Mouse (Mus musculus) erythroid progenitor cell, adult 5-6 weeks (primary cell): Measurements from ENCODE around the gene Mxra8. TPM values are rescaled to one million over a fixed set of nuclear protein-coding genes. Genes with fewer than 3 reads are reported as not detected.

ENCODE experiments used
- ATAC-seq: replicated peaks from 2 replicates; pipeline ENCODE4 v1.8.0; 2016; ENCODE audit warnings: moderate number of reproducible peaks, mild to moderate bottlenecking, moderate TSS enrichment, inconsistent platforms; ENCODE audit not compliant: poor library complexity, low FRiP score, severe bottlenecking
- total RNA-seq, 2 experiments: library from RNA; stranded (forward) in 1 of 2; stranded (reverse) in 1 of 2; fragments of 150-400 nt in 1 of 2; fragments of 186-747, 209-891 nt in 1 of 2; gene quantifications; 2 replicates each; pipeline versions ENCODE4 v1.2.3 to v1.2.4; 2015 to 2017; ENCODE audit warnings: low replicate concordance in 2 of 2

The Mxra8 gene
- total RNA-seq, 2 experiments from 2014 or later: not detected

DNA sequence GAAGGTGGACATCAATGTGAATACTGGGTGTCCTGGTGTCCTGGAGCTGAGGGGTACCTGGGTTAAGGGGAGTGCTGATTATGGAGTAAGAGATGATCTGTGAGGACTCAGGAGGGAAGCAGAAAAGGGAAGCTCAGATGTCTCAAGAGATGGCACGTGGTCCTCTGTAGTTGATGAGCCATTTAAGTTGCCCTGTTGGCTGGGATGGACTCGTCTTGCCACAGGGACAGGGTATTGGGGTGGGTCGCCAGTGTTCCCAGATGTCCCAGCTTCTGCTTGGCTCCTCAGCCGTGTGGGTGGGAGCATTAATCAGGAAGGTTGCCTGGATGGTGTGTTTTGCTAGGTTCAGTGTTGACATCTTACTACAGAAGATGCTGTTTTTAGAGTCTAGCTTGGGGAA lies 6.2 kb upstream of the Mxra8 start:
- no peak for ATAC-seq

DNA sequence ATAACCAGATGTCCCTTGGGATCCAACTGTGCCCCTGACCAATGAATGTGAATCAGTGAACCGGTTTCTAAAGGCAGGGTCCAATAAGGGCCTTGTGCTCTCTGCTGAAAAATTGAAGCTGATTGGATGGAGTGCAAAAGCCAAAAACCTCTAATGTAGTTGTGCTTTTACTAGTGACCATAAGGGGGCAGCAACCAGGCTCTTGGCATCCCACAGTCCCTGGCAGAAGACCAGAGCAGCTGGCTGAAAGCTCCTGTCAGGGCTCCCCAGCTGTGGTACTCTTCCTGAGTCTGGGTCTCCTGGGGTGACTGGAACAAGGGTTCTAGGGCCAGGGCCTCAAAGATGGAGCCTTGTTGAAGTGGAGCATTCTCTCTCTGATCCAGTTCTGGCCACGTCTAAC lies 5.6 kb upstream of the Mxra8 start:
- peak; percentile 54 for ATAC-seq

DNA sequence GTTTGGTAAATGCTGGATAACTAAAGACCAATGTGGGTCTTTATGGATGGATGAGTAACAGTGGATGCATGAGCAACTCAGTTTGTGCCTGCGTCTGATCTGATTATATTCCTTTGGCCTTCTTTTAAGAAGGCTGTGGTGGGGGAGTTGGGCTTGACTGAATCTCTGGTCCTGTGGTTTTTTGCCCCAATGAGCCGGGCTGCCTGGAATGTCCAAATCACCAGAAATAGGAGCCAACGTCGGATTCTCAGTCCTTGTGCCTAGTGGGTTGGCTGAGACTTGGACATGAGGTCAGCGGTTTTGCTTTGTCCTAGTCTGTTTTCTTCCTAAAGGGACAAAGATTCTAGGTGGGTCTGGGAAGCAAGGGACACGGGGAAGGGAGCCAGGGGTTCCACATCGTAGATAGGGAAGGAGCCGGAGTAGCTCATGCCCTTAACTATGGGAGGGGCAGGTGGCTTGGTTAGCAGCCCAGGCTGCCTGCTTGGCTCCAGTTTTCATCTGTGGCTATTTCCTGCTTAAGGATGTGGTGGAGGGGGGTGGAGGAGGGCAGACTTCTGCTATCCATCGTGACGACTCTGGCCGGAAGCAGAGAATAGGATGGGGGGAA lies 2.0 kb upstream of the Mxra8 start:
- no peak for ATAC-seq

DNA sequence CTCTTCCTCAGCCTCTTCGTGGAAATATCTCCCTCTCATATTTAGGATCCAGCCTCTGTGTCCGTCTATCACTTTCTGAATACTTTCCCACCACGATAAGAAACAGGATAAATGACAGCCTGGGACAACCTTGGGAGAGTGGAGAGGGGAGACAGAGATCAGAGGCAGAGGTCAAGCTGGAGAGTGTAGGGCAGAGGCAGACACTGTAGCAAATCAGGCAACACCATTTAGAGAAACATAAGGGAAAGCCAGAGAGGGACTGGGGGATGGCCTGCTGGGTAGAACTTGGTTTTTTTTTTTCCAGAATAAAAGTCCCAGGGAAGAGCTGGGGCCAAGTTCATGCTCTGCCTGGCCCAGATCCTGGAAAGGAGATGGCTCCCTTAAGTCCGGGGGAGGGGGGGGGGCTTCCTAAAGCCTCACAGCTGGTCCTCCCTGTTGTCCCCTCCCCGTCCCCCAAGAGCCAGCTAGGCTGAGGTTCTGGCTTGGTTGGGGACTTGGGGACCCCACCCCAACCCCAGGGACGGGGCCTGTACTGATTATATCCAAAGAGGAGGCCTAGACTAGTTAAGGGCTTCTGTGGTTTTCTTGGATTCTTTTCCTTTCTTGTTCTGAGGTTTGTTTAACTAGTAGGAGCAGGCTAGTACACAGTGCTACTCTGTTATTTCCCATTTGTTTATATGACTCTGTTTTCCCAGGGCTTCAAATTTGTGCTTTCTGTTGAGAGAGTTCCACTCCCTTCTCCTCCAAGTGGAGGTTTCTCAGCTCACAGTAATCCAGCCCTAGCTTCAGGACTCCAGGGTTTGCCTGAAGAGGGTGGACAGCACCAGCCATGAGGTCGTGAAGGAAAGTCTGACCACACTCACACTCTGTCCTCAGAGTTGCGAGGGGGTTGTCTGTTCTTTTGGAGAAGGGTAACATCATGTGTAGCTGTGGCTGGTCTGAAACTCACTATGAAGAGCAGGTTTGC lies 1.0 kb upstream of the Mxra8 start:
- ATAC-seq: no peak

DNA sequence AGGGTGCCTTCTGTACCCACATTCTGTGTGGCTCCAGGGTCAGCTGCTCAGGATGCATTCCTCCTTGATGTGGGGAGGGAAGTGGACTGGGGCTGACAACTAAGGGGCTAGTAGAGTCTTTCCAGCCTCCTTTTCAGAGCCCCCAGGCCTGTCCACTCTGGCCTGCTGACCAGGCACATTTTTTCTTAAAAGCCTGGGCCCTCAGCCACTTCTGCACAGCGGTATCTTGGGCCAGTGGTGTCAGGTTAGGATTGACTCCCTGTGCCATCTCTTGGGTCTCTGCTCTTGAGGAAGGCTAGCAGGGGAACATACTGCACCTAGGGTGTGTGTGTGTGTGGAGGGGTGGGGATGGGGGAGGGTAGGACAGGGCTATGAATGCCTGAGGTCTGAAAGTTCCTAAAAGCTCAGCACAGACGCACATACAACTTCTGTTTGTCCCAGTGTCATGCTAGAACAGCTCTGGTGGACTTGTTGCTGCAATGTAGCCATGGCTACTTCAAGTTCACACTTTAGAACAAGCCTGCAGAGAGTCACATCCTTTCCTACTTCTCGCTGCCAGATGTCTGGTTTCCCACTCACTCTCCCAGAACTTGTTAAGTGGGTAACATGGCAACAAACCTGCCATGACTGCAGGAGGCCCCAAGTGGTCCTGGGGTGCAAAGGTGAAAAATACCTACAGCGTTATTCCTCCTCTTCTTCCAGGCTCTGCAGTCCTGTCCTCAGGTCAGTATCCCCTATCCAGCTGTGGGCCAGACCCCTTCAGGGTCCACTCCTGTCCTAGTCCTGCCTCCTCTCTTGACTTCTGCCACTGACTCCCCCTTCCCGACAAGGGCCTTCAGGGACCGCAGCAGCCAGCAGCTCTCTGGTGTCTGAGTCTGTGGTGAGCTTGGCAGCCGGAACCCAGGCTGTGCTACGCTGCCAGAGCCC lies 859 bp downstream of the Mxra8 start:
- no peak for ATAC-seq

DNA sequence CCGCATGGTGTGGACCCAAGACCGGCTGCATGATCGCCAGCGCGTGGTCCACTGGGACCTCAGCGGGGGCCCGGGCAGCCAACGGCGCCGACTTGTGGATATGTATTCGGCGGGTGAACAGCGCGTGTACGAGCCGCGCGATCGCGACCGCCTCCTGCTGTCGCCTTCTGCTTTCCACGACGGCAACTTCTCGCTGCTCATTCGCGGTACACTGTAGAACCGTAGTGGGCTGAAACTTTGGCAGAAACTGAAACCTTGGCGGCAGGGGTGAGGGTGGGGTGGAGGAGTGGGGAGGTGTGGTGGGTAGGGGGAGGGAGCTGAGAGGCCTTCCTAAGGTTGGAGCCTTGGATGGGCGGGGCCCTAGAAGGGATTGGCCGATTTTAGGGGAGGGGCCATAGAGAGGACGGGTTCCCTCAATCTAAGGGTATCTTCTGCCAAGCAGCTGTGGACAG lies 1.5 kb downstream of the Mxra8 start:
- ATAC-seq: peak; percentile 45

DNA sequence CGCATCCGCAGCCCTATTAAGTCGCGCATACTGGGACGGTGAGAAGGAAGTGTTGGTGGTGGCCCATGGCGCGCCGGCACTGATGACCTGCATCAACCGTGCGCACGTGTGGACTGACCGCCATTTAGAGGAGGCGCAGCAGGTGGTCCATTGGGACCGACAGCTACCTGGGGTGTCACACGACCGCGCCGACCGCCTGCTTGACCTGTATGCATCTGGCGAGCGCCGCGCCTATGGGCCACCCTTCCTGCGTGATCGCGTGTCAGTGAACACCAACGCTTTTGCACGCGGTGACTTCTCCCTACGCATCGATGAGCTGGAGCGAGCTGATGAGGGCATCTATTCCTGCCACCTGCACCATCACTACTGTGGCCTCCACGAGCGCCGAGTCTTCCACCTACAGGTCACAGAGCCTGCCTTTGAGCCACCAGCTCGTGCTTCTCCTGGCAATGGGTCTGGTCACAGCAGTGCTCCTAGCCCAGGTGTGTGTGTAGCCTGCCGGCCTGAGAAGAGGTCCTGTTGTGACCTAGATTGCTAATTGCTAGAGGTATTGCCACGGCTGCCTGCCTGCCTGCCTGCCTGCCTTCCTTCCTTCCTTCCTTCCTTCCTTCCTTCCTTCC lies 2.3 kb downstream of the Mxra8 start:
- ATAC-seq: no peak

DNA sequence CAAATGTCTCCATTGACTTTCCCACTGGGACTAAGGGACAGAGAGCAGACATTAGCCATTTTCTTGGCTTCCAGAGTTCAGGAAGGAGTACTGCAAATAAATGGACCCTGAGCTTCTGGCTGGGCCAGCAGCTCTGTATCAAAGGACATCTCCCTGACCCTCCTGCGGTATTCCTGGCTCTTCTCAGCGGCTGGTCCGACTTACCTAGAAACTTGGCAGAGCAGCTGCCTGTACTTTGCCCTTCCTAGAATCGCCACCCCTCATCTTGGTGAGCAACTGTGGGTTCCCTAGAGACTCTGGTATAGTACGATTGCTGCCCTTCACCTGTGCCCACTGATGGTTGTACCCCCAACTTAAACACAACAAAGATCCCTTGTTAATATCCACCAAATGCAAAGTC lies 3.8 kb downstream of the Mxra8 start:
- ATAC-seq: no peak

DNA sequence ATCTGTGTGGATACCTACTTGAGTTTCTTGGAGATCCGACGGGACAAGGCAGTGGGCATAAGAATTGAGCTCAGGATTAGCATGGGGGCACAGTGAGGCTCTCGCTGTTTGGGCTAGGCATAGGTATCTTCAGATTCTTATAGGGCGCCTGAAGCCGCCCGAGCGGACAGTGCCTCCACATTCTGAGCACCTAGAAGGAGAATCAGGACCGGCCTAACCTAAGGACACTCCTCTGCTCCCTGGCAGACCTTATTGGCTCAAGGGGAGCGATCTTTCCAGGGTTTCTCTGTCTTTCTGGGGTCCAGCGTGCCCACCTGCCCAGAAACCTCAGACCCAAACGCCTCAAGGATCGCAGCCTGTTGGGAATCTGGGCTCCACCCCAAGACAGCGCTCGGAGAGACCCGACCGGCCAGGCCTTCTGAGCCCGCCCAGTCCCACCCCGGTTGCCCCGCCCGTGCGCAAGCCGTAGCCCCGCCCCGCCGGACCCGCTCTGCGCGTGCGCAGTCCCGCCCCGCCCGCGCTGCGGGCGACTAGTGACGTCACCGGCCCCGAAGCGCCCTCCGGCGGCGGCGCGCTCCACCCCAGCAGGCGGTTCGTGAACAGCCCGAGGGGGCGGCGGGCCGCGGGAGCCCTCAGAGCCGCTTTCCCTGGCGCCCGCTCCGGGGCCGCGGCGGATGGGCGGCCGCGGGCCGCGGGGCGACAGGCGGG lies 7.5 kb downstream of the Mxra8 start, which contains the start of gene Dvl1:
TSS of gene Dvl1 (plus strand) at position 532 of the 708 bp plus-strand sequence.
- peak; percentile 82 for ATAC-seq

DNA sequence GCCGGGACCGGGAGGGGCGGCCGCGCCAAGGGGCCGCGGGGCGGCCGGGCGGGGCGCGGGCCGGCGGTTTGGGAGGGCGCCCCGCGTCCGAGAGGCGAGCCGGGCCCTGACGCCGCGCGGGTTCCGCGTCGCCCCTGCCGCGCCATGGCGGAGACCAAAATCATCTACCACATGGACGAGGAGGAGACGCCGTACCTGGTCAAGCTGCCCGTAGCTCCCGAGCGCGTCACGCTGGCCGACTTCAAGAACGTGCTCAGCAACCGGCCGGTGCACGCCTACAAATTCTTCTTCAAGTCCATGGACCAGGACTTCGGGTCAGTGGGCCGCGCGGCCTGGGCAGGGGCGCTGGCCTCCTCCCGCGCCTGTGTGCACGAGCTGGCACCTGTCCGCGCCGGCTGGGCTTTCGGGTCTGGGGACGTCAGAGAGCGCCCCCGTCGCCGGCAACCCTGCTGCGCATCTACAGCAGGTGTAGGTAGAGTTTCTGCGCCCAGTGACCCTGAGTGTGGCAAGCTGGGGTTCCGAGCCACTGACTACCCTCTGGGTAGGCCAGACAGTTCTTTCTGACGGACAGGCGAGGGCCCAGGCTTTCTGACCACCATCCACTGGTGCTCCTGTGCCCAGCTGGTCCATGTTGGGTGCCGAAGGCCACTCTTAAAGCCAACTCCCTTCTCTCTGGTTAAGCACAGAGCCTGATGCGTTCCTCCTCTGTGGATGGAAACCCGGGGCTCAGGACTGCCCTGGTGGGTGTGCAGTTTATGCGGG lies 8.3 kb downstream of the Mxra8 start:
- ATAC-seq: peak; percentile 25; the same call in 1 of the 2 replicates

DNA sequence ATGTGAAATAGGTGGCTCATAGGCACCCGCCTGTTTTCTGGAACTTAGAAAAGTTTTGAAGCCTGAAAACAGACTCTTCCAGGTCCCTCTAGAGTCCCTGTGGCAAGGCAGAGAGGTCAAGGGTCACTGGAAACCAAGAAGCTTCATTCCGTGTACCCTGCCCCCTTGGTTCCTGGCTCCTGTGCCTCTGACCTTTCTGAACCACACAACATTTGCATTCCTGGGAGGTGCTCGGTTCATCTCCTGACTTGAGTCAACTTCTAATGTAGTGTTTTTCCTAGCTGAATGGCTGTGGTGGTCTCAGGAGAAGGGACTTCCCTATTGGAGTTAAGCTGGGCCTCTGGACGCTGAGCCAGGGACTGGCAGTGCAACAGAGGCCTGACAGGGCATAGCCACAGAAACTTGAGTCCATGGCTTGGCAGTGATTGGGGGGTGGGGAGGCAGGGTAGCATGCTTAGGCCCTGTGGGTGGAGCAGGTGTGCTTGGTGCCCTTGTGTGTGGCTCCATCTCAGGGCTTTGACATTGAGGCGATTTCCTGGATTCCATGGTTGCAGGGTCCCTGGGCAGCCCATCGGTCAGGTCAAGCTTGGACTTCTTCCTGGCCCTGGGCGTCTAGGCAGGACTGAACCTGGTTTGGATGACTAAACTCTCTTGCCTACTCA lies 9.1 kb downstream of the Mxra8 start:
- ATAC-seq: no peak

DNA sequence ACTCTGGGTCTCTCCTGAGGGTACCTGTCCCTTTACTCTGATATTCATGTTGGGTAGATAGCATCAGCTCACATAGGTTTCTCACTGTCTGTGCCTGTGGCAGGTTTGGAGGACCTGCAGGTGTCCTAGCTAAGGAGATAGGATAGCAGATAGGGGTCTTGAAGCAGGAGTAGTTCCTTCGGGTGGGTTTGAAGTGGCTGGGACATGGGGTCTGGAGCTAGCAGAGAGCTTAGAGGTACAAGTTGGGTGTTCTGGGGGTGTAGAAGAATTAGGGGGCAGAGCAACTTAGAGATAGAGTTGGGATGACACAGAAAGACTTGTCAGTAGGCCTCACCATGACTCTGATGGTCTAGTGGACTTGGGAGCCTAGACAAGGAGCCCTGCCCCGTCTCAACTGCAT lies 9.9 kb downstream of the Mxra8 start:
- ATAC-seq: no peak

DNA sequence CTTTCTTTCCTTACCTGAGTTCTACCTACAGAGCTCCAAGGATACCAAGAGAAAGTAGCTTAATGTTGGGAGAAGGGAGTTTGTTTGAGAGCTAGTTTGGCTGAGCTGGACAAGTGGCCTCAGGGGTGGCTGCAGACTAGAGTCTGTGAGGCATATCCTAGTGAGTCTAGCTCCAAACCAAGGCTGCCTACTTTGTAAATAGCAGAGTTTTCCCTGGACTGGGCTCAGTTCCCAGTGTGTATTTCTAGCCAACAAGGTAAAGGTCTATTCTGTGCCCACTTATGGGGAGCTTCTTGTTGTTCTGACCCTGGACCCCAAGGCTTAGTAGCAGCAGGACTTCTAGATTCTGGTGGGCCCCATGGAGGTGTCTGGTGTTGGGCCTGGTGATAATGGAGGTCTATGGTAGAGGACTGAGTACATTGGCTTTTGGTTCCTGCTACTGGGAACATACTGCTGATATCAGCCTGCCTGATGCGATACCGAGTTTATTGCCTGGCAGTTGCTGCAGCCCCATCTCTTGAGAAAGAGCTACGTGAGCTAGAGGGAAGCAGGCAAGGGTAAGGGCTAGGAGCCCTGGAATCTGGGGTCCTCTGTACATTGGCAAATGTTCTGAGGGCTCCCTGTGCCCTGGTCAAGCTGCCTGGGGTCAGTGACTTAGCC lies 10.4 kb downstream of the Mxra8 start:
- no peak for ATAC-seq

DNA sequence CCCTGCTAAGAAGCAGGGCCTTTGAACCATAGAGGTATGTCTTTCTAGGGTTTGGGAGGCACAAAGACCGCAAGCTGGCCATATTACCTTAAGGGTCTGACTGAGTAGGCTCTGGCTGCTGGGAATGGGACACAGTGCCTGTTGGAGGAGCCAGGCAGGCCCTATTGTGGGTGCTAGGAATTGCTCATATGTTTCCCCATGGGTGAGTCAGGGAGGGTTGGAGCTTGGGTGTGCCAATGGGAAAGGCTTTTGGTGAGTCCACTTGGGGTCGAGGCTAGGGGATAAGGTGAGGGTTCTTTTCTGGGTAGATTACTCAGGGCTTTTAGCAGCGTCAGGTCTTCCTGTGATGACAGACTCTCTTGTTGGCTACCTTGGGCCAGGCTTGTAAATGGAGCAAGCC lies 11.9 kb downstream of the Mxra8 start:
- no peak for ATAC-seq

DNA sequence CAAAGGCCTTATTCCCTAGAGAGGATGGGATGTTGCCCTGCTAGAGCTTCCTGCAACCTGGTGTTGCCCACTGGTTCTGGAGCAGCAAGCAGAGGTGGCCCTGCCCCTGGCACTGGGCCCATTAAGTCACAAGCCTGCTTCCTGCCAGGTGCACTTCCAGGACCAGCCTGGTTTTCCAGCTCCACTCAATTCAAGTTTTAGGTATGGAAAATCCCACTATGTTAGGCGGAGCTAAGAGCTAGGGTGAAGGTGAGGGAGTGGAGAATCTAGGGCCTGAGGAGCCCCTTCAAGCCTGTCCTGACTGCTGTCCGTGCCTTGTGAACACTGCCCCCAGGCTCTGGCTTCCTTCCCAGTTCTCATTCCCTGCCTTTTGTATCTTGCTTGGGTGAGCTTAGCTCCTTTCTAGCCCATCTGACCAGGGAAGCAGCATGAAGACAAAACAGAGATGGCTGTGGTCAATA lies 12.5 kb downstream of the Mxra8 start:
- ATAC-seq: no peak

DNA sequence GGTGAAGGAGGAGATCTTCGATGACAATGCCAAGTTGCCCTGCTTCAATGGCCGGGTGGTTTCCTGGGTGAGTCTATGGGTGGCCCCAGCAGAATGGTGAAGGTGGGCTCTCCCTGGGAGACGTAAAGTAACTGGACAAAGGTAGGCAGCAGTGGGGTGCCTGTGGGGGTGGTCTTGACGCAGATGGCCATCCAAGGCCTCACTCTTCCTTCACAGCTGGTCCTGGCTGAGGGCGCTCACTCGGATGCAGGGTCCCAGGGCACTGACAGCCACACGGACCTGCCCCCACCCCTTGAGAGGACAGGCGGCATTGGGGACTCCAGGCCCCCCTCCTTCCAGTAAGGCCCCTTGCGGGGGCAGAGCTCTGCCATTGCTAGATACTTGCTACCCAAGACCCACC lies 13.9 kb downstream of the Mxra8 start:
- ATAC-seq: no peak

DNA sequence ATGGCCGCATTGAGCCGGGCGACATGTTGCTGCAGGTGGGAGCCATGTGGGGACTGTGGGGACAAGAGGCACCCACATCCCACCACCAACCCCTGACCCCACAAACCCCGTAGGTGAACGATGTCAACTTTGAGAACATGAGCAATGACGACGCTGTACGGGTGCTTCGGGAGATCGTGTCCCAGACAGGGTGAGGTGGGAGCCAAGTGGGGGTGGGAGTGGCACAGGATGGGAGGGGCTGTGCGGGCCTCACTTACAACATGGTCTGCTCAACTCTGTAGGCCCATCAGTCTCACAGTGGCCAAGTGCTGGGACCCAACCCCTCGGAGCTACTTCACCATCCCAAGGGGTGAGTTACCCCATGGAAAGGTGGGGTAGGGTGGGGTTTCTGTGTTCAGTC lies 15.5 kb downstream of the Mxra8 start:
- ATAC-seq: no peak
